Mouse (Mus musculus) urinary bladder, postnatal 14 days (tissue): ENCODE results near the gene Pigw.
A peak's percentile ranks its signal among the peaks of the same experiment; 100 is the strongest.

ENCODE experiments used
- DNase-seq: peaks from one replicate; pipeline ENCODE4 v3.0.0; 2021; ENCODE audit warnings: low spot score

The Pigw gene

DNA sequence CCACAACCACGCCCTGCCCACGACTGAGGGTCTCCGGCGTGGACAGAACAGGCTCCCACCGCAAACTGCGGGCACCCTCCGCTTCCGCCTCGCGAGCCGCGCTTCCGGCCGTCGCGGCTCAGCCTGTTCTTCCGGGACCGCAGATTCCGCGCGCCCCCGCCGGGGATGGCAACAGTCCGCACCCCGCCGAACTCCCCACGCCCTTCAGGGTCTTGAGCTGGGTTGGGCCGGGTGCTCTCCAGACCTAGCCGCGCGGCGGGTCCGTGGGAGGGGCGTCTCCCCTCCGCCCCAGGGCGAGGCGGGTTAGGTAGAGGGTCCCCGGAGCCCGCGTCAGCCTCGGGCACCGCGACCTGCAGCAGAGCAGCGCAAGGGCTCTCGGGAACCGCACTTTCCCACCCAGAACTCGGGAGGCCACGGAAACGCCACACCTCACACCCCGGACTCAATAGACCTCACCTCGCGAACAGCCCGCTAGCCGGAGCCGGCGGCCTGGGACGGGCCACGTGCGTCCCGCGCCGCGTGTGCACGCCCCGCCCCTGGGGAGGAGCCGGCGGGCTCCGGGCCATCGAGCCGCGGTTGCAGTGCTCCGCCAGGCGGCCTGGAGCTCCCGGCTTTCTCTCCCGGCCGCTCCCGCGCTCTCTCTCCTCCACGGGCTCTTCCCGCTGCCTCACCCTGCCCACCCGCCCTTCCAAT is at the start of gene Pigw, which contains the start of gene Myo19:
Pigw (minus strand) TSS at position 514 of the 693 bp plus-strand sequence.
Myo19 (plus strand) TSS at position 377 of the 693 bp plus-strand sequence.
- DNase-seq: peak; percentile 82

DNA sequence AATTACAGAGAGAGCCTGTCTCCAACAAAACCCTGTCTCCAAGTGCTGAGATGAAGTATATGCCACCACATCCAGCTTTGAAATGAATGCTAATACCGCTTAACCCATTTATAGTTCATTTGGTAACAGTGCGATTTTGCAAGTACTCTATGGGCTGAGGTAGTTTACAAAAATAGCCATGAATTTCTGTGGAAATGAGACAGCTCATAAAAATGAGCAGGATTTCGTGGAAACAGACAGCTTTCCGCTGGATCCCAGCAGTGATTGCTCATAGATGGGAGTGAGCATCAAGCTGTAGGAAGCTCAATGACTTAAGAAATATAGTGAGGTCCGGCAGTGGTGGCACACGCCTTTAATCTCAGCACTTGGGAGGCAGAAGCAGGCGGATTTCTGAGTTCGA is 40.9 kb upstream of the Pigw start:
- DNase-seq: no peak

DNA sequence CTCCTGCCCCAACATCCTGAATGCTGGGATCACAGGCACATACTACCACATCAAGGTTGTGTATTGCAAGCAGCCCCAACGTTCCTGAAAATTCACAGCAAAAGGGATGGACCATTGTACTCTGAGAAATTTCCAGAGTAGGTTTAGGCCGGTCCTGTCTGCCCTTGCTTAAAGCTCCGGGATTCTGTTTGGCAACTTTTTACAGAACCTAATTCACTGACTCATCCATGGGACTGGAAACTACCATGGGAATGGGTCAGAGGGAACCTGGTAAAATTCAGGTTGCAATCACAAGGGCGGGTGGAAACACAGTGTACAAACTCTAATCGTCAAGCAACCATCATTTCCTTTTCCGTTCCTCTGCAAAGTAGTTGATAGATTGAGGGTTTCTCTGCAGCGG is 39.9 kb upstream of the Pigw start:
- DNase-seq: no peak

DNA sequence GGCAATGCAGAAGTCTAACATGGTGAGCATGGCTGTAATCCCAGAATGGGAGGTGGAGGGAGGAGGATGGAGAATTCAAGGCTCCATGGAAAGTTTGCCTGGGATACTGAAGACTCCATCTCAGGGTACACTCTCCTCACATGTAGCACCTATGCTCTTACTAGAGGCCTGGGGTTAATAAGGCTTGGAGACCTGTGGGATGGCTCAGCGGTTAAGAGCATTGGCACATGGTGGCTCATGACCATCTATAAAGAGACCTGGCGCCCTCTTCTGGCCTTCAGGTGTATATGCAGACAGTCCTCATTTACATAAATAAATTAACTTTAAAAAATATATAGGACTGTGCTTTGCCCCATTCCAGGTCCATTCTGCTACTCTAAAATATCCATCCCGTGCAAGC is 39.2 kb upstream of the Pigw start:
- peak; percentile 27 for DNase-seq

DNA sequence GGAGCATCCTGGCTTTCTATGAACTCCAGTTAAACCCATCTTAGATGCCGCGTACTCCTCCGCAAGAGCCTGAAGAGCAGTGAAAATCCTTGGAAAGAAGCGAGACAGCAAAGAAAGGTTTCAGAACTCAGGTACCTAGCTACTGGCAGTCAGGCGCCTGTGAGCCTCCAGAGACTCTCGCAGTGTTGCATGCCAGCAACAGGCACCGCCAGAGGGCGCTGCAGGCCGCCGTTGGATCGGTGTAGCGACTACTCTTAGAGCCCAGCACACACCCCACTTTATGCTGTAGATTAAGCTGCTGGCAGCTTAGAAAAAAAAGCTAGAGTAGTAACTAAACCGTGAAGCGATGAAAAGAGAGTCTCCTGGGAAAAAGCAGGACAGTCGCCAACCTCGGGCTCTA is 38.3 kb upstream of the Pigw start:
- peak; percentile 85 for DNase-seq

DNA sequence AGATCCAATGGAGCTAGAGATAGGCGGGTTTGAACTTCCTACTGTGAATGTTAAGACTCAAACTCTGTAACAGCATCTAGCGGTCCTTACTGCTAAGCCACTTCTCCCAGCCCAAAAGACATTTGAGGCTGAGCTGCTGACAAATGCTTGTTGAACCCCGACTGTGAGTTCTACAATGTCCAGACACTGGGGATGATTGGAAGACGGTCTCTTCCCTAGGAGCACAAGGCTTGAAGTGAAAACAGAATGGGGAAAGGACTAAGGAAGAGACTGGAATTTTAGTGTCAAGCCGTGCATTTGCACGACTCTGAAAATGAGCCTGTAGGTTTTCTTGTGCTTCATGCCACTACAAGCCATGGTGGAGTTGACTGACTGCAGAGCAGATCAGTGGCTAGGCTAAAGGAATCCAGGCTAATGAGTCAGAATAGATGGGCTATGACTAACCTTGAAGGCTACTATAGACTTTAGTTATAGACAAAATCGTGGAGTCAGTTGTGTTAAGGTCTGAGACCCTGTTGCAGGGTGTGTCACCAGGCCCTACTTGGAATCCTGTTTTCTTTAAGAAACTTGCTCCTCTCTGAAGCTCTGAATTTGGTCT is 36.7 kb upstream of the Pigw start:
- DNase-seq: no peak

DNA sequence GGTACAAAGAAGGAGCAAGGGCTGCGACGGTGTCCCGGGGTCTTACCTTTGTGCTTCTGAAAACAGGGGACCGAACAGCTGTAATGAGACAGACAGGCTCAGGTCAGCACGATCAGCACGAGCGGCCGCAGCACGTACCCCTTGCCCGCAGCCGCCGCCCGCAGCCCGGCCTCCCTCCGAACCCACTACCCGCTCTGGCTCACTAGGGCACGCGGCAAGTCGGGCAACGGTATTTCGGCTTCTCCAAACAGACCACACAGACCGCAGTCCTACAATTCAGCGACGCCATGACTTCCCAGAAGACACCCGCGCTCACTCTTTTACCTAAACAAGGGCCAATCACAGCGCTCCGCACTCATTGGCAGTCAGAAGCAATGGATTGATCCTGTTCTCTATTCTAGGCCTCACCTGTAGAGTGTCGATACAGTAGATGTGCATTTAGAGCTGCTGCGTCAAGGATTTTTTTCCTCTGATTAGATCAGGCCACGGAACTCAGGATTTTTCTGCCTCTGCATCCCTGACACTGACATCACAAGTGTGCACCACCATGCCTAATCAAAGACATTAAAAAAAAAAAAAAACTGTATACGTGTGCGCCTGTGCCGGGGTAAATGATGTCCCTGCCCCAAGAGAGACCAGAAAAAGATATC is 36.1 kb upstream of the Pigw start, which contains the start of gene Znhit3:
Znhit3 (minus strand) TSS at position 314 of the 650 bp plus-strand sequence.
- peak; percentile 86 for DNase-seq

DNA sequence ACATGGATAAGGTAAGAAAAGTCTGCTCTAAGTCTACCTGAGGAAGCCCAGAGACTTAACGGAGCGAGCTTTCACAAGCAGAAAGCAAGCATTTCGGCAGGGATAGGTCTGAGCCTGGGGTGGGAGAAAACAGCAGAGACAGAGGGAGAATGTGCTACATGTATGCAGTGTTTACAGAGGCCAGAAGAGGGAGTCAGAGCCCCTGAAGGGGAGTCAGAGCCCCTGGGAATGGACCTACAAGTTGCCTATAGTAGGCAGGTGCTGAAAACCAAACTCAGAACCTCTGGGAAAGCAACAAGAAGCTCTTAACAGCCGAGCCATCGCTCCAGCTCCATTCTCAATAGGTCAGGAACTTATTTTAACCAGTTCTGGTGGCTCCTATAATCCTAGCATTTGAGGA is 34.6 kb upstream of the Pigw start:
- DNase-seq: no peak

DNA sequence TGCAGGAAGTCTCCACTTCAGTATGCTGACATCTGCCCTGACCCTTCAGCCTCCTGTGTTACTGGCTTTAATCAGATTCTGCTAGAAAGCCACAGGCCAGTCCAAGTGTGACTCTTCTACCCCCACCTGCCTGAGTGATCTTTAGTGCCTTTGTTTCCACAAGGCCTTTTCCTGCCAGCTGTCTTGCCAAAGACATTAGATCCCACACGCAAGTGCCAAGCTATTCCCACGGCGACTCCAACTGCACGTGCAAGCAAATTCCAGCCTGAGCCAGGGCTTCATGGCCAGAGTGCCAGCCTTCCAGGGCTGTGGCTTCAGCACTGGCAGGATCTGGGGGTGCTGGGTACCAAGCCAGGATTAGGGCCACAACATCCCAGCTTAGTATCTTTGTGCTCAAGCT is 30.3 kb upstream of the Pigw start:
- no peak for DNase-seq

DNA sequence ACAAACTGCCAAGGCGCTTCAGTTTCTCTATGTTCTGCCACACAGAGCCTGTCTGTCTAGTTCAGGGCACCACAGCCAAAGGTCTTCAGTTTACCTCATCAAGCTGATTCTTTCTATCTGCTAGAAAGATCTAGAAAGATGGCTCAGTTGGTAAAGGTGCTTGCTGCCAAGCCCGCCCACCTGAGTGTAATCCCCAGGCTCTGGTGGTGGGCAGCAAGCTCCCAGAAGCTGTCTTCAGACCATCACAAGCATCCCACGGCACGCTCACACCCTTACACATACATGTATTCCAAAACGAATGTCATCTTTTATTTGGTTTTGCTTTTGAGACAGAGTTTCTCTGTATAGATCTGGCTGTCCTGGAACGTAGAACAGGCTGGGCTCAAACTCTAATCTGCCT is 28.4 kb upstream of the Pigw start:
- DNase-seq: no peak

DNA sequence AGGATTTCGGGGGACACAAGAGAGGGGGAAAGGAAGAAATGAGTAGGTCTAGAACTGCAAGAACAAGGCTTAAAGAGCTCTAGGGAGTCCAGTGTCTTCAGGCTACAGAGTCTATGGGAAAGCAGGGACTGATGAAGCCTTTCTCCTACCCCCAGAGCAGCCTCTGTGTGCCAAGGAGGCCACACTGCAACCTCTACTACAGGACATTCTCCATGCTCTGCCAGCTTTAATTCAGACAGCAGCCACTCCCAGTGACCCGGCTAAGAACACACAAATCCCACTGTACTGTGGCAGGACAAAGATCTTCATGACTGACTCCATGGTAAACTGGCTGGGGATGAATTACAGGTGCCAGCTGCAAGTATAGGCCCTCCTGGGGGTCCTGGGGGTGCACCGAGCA is 27.0 kb upstream of the Pigw start:
- no peak for DNase-seq

DNA sequence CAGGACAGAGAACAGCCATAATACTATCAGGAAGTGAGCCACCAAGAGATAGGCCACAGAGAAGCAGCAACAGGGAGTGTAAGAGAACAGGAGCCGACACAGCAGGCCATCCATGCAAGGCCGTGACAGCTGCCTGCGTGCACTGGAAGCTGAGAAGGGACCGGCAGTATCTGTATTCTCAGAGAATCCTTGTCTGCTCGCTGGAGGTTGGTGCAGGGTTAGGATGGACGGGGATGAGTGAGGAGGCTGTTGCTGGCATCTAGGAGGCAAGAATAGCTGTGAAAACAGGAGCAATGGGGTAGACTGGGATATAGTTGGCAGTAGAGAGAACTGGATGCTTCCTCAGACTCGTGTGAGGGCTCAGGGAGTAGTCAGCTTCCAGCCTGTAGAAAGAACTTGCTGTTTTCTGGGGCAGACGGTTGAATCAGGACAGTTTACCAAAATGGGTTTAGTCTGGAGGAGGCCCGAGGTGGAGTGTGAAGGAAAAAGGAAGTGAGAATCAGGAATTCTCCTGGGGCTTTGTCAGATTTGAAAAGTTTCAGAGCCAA is 24.6 kb upstream of the Pigw start:
- no peak for DNase-seq

DNA sequence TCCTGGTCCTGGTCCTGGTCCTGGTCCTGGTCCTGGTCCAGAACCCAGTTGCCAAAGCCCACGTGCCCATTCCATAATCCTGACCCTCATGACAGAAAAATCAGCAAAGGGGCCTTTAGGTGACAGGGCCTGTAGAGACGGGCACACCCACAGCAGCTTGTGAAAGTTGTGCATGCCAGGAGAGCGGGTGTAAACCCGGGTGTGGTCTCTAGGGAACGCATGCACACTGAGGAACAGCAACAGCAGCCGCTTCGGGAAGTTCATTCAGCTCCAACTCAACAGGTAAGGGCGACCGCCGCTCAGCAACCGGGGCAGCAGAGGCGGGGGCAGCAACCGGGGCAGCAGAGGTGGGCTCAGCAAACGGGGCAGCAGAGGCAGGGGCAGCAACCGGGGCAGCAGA is 13.0 kb upstream of the Pigw start:
- no peak for DNase-seq

DNA sequence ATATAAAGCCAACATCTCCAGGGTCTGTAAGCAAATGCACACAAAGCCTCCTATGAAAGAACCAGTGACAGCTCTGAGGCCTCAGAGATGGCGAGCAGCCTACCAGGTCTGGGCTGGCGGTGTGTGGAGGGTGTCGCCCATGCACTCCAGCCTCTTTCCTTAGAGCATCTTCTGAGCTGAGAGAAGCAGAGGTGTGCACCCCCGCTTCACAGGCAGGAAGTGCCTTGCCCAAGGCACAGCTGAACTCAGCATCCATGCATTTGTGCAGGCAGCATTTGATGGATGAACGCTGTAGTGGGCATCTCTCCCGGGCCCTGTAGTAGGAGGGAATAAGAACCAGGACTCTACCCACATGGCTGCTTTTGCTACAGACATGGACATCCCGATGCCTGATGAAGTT is 11.6 kb upstream of the Pigw start:
- no peak for DNase-seq

DNA sequence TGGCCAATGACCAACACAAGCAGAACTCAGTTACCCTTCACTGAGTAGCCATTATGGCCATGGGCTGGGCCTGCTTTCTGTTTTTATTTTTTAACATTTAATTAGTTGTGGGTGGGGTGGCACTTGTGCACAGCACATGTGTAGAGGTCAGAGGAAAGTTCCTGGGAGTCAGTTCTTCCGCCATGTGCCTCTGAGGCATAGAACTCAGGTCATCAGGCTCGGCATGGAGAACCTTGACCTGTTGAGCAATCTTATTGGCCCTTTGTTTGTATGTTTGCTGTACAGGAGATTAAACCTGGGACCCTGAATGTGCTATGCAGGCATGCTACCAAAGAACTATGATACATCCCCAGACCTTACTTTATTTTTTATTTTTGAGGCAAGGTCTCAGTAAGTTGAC is 9.4 kb upstream of the Pigw start:
- DNase-seq: no peak

DNA sequence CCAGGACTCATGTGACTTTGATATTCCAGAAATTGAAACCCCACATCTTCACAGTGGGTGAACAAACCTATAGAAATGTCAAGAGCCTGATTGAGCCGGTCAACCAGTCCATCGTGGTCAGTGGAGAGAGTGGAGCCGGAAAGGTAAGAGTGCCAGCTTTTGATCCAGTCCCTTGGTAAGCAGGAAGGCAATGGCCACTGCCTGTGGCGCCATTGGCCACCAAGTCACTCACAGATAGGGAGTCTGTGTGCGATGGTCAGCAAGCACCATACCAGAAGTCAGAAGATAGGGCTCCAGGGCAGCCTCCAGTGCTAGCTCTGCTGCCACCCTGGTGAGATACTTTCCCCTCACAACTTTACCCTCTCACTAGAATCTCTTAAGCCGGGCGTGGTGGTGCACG is 7.9 kb upstream of the Pigw start:
- DNase-seq: no peak

DNA sequence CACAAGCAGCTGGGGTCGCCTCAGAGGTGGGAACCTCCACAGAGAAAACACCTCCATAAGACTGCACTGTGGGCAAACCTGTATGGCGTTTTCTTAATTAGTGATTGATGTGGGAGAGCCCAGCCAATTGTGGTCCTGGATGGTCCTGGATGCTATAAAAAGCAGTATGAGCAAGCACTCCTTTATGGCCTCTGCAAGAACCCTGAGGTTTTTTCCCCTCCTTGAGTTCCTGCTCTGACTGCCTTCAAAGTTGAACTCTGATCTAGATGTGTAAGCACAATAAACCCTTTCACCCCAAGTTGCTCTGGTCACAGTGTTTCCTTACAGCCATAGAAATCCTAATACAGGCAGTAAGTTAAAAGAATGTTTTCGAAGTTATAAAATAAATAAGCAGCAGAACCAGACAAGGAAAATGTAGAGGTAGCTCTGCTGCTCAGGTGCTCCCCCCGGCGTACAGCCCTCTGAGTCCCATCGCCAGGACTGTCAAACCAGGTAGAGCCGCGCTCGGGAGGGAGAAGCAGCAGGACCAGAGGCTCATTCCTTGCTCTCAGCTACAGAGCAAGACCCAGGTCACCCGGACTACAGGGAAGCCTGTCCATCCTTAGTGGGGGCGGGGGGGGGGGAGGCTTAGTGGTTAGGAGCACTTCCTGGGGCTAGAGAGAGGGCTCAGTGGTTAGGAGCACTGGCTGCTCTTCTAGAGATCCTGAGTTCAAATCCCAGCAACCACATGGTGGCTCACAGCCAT is 6.9 kb upstream of the Pigw start:
- no peak for DNase-seq

DNA sequence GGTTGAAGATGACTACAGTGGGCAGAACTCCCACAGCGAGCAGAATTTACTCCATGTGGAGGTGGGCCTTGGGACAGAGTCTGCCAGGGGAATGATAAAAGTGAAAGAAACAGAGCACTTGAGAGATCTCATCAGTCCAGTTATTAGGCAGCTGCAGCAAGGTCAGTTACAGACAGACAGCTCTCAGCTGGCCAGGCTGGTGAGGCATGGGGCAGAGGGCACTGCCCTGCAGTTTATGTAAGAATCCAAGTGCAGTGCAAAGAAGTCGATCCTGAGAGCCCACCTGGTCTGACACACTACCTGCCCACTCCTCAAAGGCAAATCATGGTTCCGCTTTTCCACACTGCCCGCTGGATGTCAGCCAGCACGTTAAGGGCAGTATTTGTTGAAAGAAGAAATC is 6.2 kb upstream of the Pigw start:
- no peak for DNase-seq

DNA sequence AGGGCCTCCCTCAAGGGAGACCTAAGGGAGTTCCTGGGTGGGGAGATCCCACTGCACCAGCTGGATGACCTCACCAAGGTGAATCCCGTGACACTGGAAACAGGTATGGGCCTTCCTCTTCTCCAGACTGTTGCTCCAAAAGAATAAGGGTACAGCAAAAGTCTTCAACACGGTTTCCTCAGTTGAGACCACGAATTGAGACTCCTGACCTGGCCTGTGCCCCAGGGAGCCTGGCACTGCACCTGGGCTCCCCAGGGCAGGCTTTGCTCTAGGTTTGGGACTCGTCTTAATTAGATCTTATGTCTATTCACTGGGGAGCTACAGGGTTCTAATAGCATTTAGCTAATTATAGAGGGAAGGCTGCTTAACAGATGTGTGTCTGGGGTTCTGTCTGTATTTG is 5.2 kb upstream of the Pigw start:
- no peak for DNase-seq

DNA sequence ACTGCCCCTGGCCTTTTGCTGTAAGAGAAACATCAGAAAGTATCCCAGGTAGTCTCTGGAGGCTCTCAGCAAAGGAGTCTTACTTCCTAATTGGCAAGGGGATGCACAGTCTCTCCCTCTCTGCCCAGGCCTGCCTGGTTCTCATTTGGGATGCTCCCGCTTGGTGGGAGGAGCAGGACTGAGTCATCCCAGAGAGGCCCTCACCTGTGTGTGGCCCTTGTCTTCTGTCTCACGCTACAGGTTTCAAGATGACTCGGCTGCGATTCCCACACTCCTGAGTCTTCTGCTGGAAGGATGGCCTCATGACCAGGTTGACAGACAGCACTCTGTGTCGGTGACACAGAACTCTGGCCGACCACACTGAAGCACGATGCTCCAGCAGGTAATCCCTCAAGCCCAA is 2.3 kb upstream of the Pigw start:
- no peak for DNase-seq

DNA sequence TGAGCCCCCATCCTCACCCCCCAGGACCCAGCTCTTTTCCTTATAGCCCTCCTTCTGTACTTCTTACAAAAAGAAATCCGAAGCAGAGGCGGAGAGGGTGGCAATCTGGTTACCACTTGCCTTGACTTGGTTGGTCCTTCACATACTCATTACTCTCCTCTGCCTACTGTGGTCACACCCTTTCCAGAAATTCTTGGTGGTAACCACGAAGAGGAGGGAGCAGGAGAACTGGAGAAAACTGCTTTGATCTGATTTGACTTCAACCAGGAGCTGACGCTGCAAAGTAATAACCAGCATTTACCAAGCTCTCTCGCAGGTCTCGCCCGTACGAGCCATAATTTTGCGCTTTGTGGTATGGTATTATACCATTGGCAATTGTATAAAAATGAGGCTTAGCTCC is 886 bp upstream of the Pigw start:
- DNase-seq: no peak

DNA sequence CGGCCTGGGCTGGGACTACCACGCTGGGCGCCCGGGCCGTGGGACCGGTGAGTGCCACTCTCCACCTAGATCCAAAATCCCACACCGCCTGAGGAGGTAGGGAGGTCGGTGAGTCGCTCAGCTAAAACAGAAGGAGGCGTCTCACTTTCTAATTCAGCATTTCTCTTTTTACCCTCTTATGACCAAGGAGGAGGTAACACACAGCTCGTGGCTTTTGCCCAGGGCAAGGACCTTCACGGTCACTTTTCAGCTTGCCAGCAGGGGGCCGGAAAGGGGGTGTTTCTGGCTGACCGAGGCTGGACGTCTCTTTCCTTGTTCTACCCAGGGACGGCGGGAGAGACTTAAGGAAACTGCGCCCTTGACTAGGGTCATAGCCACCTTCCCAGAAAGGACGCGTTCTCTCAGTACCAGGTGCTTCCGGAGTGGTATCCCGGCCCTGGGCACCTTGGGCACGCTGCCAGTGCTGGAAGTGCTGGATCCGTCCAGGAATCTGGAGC is 428 bp upstream of the Pigw start:
- DNase-seq: peak; percentile 60
